Mouse (Mus musculus): ENCODE results near the gene Mdh1b. TPM values are rescaled to one million over a fixed set of nuclear protein-coding genes. Genes with fewer than 3 reads are reported as not detected.

Gene Mdh1b
- polyA plus RNA-seq, 1 experiment = 0.53 TPM

GRCm38 (mm10) chr1:63658016-63658415 lies 72.1 kb downstream of the Mdh1b start:
- TF ChIP-seq CTCF (IDR thresholded peaks at IDR 0.05; ENCODE audit: borderline replicate concordance, extremely low read depth, insufficient read depth, insufficient read length) = peak; percentile 78; the same call in 1 of the 2 replicates
- no peak for TF ChIP-seq POLR2A (IDR thresholded peaks at IDR 0.05; ENCODE audit: borderline replicate concordance, extremely low read depth, insufficient read depth, insufficient read length, poor library complexity, severe bottlenecking)
- peak; percentile 87 for DNase-seq (ENCODE audit: low read depth)

Other genes with a start within 250 kb of the Mdh1b start
- not detected in 2 replicates for gene Gm39653, start 114.3 kb downstream of the Mdh1b start, polyA plus RNA-seq (2012; rRNA removed)
- 0.01 and 0.10 TPM in 2 replicates for gene Dytn, start 43.4 kb downstream of the Mdh1b start, polyA plus RNA-seq (2012; rRNA removed)
- gene Fastkd2, start 296 bp upstream of the Mdh1b start, polyA plus RNA-seq (2012; rRNA removed) = 17.1 TPM in 2 replicates
- 0.08 TPM in 2 replicates for gene 4933402D24Rik, start 38.9 kb upstream of the Mdh1b start, polyA plus RNA-seq (2012; rRNA removed)

All from brain, embryonic 14.5 days (tissue).